Mouse (Mus musculus): ENCODE measurements at regions not wholly inside any gene's neighbourhood (a gene's known extent, or its start where the extent isn't known, plus 50 kb on each side); places are given as distances from the start of the nearest gene placed in this dataset.
A peak's percentile ranks its signal among the peaks of the same experiment; 100 is the strongest.
"Not testable (repeated sequence)": the region's sequence is repeated elsewhere in the genome, so short reads cannot be mapped to it uniquely, and the experiment has no call there.

- DNase-seq (ENCODE audit: extremely low spot score), result no peak
Observed at GRCm38 (mm10) chr1:193539261-193539660, 169.2 kb upstream of the Camk1g start.

- DNase-seq (ENCODE audit: extremely low spot score), result no peak
Observed at GRCm38 (mm10) chr1:193538425-193538824, 168.3 kb upstream of the Camk1g start.

- no peak for DNase-seq (ENCODE audit: extremely low spot score)
Observed at GRCm38 (mm10) chr1:193537616-193538015, 167.5 kb upstream of the Camk1g start.

- no peak for DNase-seq (ENCODE audit: extremely low spot score)
Observed at GRCm38 (mm10) chr1:193536552-193536951, 166.5 kb upstream of the Camk1g start.

- no peak for DNase-seq (ENCODE audit: extremely low spot score)
Observed at GRCm38 (mm10) chr1:193534449-193534848, 164.4 kb upstream of the Camk1g start.

- DNase-seq (ENCODE audit: extremely low spot score), result peak; percentile 29
Observed at GRCm38 (mm10) chr1:193526501-193526900, 156.4 kb upstream of the Camk1g start.

- no peak for DNase-seq (ENCODE audit: extremely low spot score)
Observed at GRCm38 (mm10) chr1:193522007-193522406, 151.9 kb upstream of the Camk1g start.

GRCm38 (mm10) chr1:193518840-193519239 lies 148.7 kb upstream of the Camk1g start:
- DNase-seq (ENCODE audit: extremely low spot score), result no peak

GRCm38 (mm10) chr1:193517968-193518367 lies 147.9 kb upstream of the Camk1g start:
- no peak for DNase-seq (ENCODE audit: extremely low spot score)

GRCm38 (mm10) chr1:193517293-193517692 lies 147.2 kb upstream of the Camk1g start:
- no peak for DNase-seq (ENCODE audit: extremely low spot score)

- DNase-seq (ENCODE audit: extremely low spot score), result no peak
Observed at GRCm38 (mm10) chr1:193516395-193516794, 146.3 kb upstream of the Camk1g start.

GRCm38 (mm10) chr1:193513929-193514710 lies 144.0 kb upstream of the Camk1g start:
- DNase-seq (ENCODE audit: extremely low spot score), result peak; percentile 41

GRCm38 (mm10) chr1:193510066-193510793 lies 140.1 kb upstream of the Camk1g start:
- no peak for DNase-seq (ENCODE audit: extremely low spot score)

GRCm38 (mm10) chr1:193508271-193508670 lies 138.2 kb upstream of the Camk1g start:
- no peak for DNase-seq (ENCODE audit: extremely low spot score)

GRCm38 (mm10) chr1:193506991-193507390 lies 136.9 kb upstream of the Camk1g start:
- DNase-seq (ENCODE audit: extremely low spot score), result no peak

GRCm38 (mm10) chr1:193505381-193505780 lies 135.3 kb upstream of the Camk1g start:
- no peak for DNase-seq (ENCODE audit: extremely low spot score)

- no peak for DNase-seq (ENCODE audit: extremely low spot score)
Observed at GRCm38 (mm10) chr1:193504611-193505010, 134.5 kb upstream of the Camk1g start.

- peak; percentile 67 for DNase-seq (ENCODE audit: extremely low spot score)
Observed at GRCm38 (mm10) chr1:193503624-193504325, 133.7 kb upstream of the Camk1g start.

- no peak for DNase-seq (ENCODE audit: extremely low spot score)
Observed at GRCm38 (mm10) chr1:193496265-193497183, 126.4 kb upstream of the Camk1g start.

- DNase-seq (ENCODE audit: extremely low spot score), result no peak
Observed at GRCm38 (mm10) chr1:193488039-193488438, 117.9 kb upstream of the Camk1g start.

GRCm38 (mm10) chr1:193486668-193487067 lies 116.6 kb upstream of the Camk1g start:
- not testable (repeated sequence) for DNase-seq (ENCODE audit: extremely low spot score)

Data from embryo, embryonic 9.5 days (tissue).